Mouse (Mus musculus) frontal cortex, postnatal 25 days (tissue): Measurements from ENCODE around the gene Rcor1.
A peak's percentile ranks its signal among the peaks of the same experiment; 100 is the strongest.
"Not testable (repeated sequence)": the region's sequence is repeated elsewhere in the genome, so short reads cannot be mapped to it uniquely, and the experiment has no call there.

Source experiments
- DNase-seq, 2 experiments: peaks; one replicate each; pipeline ENCODE4 v3.0.0; 2022; ENCODE audit warnings: low spot score in 2 of 2

Gene Rcor1

GRCm38 (mm10) chr12:111069299-111069698, 30.1 kb downstream of the Rcor1 start:
- DNase-seq: not testable (repeated sequence)

- DNase-seq: no peak
Measured at GRCm38 (mm10) chr12:111071009-111071408, 31.9 kb downstream of the Rcor1 start.

- DNase-seq: no peak
Measured at GRCm38 (mm10) chr12:111071477-111072152, 32.5 kb downstream of the Rcor1 start.

- no peak for DNase-seq
Measured at GRCm38 (mm10) chr12:111076385-111076965, 37.3 kb downstream of the Rcor1 start.

GRCm38 (mm10) chr12:111085579-111085978, 46.4 kb downstream of the Rcor1 start:
- DNase-seq: no peak

- DNase-seq: no peak
Measured at GRCm38 (mm10) chr12:111087066-111087465, 47.9 kb downstream of the Rcor1 start.

- DNase-seq: peak; percentile 73 to 76
Measured at GRCm38 (mm10) chr12:111088186-111088585, 49.0 kb downstream of the Rcor1 start.

GRCm38 (mm10) chr12:111088731-111089141, 49.6 kb downstream of the Rcor1 start:
- no peak for DNase-seq

GRCm38 (mm10) chr12:111089145-111089544, 50.0 kb downstream of the Rcor1 start:
- no peak for DNase-seq

- DNase-seq: no peak
Measured at GRCm38 (mm10) chr12:111090801-111091200, 51.6 kb downstream of the Rcor1 start.

- no peak for DNase-seq
Measured at GRCm38 (mm10) chr12:111091981-111092380, 52.8 kb downstream of the Rcor1 start.

GRCm38 (mm10) chr12:111094073-111094472, 54.9 kb downstream of the Rcor1 start:
- DNase-seq: no peak

- no peak for DNase-seq
Measured at GRCm38 (mm10) chr12:111095086-111095485, 55.9 kb downstream of the Rcor1 start.

- DNase-seq: no peak
Measured at GRCm38 (mm10) chr12:111096249-111096648, 57.1 kb downstream of the Rcor1 start.

GRCm38 (mm10) chr12:111097036-111097435, 57.9 kb downstream of the Rcor1 start:
- DNase-seq: no peak

- DNase-seq: no peak
Measured at GRCm38 (mm10) chr12:111111176-111111575, 72.0 kb downstream of the Rcor1 start.

- no peak for DNase-seq
Measured at GRCm38 (mm10) chr12:111114593-111114992, 75.4 kb downstream of the Rcor1 start.

- no peak for DNase-seq
Measured at GRCm38 (mm10) chr12:111119506-111120085, 80.4 kb downstream of the Rcor1 start.

GRCm38 (mm10) chr12:111120976-111121645, 82.0 kb downstream of the Rcor1 start:
- DNase-seq: no peak

- DNase-seq: no peak
Measured at GRCm38 (mm10) chr12:111122332-111122852, 83.2 kb downstream of the Rcor1 start.

- no peak for DNase-seq
Measured at GRCm38 (mm10) chr12:111124601-111125260, 85.6 kb downstream of the Rcor1 start.

GRCm38 (mm10) chr12:111125666-111126065, 86.5 kb downstream of the Rcor1 start:
- no peak for DNase-seq
